Mouse (Mus musculus) testis, adult 2 months (tissue): ENCODE measurements at regions not wholly inside any gene's neighbourhood (a gene's known extent, or its start where the extent isn't known, plus 50 kb on each side); places are given as distances from the start of the nearest gene placed in this dataset.

ENCODE experiments used
- CTCF ChIP-seq: fragments of 200-500 bp; IDR thresholded peaks from 2 replicates; pipeline ENCODE4 v1.5.1; 2012; ENCODE audit warnings: low read depth, mild to moderate bottlenecking, inconsistent platforms, low read length, moderate library complexity; ENCODE audit not compliant: control insufficient read depth, insufficient read depth, insufficient replicate concordance
- POLR2A ChIP-seq: fragments of 200-500 bp; IDR thresholded peaks from 2 replicates; pipeline ENCODE4 v1.6.1; 2012; ENCODE audit warnings: low read depth, mild to moderate bottlenecking, inconsistent platforms, low read length, moderate library complexity; ENCODE audit not compliant: control insufficient read depth

- no peak for TF ChIP-seq CTCF
- no peak for TF ChIP-seq POLR2A
These were observed 157.8 kb upstream of the Tmc1 start for GRCm38 (mm10) chr19:21111836-21112235.
